Mouse (Mus musculus): ENCODE measurements at regions not wholly inside any gene's neighbourhood (a gene's known extent, or its start where the extent isn't known, plus 50 kb on each side); places are given as distances from the start of the nearest gene placed in this dataset.

DNA sequence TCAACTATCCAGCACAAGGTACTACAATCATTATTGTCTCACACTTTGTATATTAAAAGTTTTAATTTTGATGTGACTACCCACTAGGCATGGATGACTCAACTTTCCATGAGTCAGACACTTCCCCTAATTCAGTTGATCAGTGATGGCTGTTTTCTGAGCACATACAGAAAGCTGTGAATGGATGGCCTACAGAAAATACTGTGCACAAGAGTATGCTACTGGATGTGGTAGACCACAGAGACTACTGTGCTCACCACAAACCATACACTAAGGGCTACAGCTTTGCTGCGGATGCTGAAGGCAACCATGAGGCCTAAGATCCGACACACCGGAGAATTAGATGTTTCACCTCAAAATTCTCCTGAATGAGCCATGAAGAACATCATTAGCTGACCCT lies 174.4 kb upstream of the March1 start:
- no peak for DNase-seq

DNA sequence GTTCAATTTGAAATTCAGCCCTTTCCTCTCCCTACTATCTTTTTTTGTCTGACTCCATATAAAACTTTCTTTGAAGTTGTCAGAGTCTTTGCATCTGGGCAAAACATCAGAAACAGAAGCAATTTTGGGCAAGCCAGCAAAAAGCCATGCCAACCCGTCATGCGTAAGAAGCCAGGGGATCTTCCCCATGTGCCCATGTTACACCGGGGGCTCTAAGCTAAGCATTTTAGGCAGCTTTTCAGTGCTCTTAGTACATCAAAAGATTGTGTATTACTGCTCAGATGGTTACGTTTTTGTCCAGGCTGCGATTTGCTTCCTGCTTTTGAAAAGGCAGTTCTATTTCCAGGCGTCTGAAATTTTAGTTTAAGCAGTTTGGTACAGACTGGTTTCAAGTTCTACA lies 196.8 kb upstream of the March1 start:
- no peak for DNase-seq

DNA sequence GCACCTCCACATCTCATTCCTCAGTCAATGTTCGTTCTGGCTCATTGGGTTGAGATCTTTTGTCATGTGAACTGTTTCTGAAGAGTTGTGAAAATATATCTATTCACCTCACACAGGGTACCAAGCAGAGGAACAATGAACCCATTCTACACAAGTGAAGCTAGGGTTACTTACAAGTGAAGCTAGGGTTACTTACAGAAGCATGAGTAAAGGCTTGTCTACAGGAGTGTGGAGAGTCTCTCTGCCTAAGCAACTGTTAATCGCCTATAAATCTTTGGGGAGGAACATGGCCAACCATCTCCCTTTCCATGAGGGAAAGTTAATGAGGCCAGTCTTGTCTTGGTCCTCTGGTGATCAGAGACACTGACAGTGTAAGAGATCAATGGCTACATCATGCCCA lies 199.8 kb upstream of the March1 start:
- no peak for DNase-seq

DNA sequence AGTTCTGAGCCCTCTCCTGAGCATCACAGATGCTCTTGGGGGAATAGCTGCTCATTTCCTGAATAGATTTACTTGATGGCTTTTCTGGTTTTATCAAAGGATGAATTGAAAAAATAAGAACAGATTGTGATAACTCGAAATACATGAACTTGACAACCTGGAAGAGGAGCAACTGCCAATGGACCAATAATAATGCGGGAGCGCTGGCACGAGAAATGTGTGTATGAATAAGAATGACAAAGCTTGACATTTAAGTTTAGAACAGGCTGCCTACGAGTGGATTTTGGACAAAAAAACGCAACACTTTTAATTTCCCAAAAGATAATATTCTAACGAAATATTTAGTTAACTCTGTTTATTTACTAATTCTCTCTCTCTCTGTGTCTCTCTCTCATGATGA lies 203.5 kb upstream of the March1 start:
- DNase-seq: no peak

DNA sequence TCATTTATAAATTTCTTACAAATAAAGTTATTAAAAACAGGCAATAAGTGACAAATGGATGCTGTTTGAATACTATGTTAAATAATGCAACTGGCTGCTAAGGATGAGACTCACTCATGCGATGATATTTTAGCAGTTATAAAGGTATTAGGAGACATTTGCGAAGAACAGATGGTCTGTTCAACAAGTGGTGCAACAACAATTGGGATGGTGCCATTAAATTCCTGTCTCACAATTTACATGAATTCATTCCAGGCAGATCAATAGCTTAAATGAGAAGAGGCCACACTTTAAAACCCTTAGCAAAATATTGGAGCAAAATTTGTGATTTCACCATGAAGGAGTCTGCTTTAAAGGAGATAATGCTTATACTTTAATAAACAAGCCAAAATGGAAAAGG lies 205.4 kb upstream of the March1 start:
- peak; percentile 3 for DNase-seq

DNA sequence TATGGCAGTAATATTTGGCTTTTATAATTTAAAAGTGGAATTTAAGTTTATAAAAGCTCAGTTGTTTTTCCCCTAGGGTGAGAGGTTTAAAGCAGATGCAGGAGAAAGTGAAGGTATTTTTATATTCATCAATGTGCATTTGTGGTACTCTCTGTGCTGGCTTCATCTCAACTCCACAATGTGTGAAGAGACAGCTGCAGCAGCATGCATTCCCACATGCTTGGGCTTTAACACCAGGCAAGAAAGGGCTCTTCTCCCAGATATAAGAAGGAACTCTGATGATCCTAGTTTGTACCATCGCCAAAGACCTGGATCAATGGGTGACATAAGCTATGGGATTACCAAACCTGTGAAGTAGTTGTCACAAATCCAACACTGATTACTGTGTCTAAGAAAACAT lies 221.9 kb upstream of the March1 start:
- DNase-seq: no peak

DNA sequence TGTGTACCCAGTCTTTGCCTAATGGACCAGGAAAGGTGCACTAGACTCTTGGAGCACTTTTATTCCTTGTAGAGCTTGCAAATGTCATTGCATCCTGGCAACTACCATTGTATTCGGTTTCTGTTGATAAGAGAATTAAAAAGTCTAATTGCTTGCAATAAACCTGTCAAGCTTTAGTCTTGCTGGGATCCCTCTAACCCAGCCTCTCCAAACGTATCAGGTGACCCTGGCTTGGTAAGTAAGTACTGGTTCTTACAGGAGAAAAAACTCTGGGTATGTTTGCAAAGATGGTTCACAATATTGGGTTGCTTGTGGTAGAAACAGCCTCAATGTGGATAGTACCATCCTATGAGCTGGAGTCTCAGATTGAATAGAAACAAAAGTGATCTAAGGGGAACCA lies 226.6 kb upstream of the BC030870 start:
- DNase-seq: no peak

DNA sequence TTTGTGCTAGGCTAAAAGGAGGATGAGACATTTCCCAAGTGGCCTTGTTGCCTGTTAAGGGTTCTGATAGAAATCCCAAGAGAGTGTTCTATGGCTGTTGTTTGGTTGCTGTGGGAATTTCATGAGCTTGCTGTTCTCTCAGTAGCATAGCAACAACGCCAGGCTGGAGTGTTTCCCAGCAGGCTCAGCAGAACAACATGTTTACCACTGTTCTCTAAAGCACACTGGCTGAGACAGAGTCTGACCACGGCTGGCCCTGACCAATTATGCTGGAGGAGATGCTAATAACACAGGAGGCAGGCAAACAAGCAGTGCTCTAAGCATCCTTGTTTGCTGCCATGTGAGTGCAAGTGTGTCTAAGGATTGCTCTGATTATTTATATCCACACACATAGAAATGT lies 220.0 kb upstream of the BC030870 start:
- DNase-seq: no peak

DNA sequence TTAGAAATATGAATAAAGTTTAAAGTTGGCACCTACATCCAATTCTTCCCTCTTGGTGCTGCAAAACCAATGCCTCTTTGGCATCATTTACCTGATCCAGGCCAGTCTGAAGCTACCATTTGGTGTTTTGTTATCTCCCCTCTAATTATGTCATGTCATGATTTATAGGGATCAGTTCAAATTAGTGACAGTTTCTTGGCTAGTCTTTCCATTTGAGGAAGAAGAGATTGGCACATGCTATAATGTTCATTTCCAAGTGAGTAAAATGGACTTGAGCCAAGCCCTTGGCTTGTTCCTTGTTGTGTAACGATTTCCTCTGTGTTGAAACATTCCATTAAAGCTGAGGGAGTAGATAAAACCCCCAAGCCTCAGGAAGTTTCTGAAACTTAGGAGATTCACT lies 201.8 kb upstream of the BC030870 start:
- DNase-seq: no peak

DNA sequence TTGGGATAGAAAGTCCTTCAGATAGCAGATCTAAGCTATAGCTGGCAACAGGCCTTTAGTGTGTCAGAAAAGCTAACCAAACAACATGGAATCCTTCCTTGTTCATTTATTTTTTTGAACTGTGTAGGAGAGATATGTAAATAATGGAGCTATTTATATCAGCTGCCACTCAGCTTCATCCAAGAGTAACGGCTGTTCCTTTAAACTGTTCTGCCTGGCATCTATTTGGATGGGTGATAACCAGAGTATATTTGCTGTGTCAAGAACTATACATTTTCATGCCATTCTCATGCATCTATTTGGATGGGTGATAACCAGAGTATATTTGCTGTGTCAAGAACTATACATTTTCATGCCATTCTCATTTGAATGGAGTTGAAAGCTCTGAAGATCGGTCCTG lies 159.3 kb upstream of the BC030870 start:
- no peak for DNase-seq

DNA sequence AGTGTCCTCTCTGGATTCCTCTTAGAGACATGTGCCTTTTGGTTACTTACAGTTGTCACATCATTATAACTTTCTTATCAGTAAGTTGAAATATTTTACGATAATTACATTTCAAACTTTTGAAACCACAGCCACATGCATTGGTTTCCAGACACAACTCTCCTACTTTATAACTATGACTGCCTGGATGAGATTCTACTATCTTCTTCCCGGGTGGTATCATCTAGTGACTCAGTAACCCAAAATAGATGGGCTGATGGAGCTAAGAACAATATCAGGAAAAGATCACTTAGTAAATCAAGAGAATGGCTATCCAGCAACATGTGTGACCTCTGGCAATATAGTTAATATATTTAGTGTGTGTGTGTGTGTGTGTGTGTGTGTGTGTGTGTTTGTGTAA lies 151.0 kb upstream of the BC030870 start:
- no peak for DNase-seq

Data from cerebellum, adult 9-10 months (tissue).